Mouse (Mus musculus) mature B cell (primary cell): ENCODE results near the gene Susd2.

Experiments used
- in situ Hi-C: fragments of 300-500 bp; cut with MboI; formaldehyde crosslinking; loops from 2 replicates; pipeline ENCODE4 v1.14.3; 2019

Susd2 gene

DNA sequence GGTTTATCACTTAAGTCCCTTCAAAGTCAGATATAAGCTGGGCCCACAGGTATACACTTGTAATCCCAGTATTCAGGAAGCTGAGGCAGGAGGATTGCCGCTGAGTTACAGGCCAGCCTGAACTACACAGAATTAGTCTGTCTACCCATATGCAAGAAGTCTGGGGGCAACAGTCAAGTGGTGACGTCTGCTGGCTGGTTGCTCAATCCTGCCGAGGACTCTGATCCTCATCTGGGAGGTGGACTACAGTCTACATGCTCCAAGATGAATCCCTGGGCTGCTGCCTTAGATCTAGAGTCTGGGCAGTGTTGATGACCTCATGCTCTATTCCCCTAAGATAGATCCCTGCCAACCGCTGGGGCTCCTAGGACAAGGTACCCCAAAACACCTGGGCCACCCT, 10.2 kb upstream of the Susd2 start:
- in situ Hi-C loops = no loop called here

- in situ Hi-C loops = no loop called here
Measured at GRCm38 (mm10) chr10:75651381-75652068, 7.7 kb upstream of the Susd2 start.

DNA sequence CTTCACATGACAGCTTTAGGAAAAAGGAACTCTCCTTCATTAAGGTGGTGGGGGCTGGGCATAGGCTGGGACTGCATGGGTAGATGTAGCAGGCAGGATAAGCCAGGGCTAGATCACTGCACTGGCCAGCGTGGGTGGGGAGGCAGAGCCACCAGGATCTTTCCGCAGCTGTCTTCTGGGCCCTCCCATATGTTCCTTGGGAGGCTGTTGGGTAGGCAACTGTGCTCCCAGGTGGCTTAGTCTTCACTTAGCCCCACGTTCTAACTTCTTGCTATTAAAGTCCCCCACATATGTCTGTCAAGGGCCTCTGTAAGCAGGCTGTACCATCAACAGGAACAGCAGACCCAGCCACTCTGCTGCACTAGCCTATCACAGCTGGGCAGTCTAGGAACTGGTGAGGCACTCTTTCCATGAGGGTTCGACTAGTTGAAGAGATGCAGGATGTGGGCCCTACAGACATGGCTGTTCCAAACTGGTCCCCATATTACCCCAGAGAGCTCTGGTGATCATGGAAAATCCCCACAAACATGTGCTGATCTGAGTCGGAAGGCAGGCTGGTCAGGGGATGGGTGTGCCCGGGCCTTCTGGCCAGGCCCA, 6.6 kb upstream of the Susd2 start:
- in situ Hi-C loops = no loop called here

DNA sequence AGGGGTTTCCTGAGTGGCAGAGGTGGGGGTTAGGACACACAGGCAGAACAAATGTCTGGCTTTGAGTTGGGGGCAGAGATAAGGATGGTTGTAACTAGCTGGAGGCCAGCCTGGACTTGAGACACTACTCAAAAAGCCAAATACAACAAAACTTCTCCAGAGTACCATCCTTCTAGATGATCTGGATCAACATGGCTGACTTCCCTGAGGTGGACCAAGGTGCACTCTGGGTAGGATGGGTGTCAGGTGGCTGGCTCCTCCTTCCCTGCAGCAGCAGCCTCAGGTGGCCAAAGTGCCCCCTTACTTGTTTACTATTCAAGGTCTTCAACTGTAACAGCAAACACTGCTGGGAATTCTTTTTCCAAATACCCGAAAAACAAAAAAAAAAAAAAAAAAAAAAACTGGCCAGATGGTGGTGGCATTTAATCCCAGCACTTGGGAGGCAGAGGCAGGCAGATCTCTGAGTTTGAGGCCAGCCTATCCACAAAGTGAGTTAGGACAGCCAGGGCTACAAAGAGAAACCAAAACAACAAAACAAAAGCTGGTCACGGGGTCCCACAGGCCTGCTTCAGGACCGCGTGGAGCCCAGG, 5.7 kb upstream of the Susd2 start:
- in situ Hi-C loops = no loop called here

DNA sequence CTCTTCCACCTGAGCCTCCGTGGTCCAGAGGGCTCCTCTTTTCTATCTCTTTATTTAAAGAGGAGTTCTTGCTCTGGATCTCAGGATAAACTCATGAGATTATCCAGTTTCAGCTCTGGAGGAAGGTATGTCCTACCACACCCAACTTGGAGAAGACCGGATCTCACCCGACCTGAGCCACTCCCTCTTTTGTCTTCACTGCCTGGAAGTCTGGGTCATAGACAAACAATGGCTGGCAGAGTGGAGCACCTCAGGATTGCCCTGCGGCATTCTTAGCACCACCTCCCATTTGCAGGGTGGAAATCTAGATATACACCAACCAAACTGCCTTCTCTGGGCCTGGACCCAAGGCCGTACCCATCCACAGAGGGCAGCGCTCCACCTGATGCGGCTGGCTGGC, 5.2 kb upstream of the Susd2 start:
- in situ Hi-C loops = no loop called here

DNA sequence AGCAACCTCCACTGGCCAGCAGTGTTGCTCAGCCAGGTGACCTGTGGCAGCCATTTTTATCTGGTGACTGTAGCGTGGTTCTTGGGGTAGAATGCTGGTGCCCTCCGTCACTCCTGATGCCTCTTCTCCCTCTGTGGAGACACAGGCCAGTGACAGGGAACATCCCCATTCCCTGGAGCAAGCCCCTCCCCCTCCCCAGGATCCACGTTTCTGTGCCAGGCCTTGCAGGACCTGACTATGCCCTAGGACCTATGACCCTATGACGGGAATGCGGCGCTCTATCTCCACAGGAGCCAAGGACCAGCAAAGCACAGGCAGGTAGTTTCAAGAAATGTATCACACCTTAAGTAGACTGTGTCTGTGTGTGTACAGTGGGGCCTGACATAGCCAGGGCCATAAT, 4.3 kb upstream of the Susd2 start:
- in situ Hi-C loops = no loop called here

- in situ Hi-C loops = no loop called here
Measured at GRCm38 (mm10) chr10:75647362-75647761, 3.6 kb upstream of the Susd2 start.

DNA sequence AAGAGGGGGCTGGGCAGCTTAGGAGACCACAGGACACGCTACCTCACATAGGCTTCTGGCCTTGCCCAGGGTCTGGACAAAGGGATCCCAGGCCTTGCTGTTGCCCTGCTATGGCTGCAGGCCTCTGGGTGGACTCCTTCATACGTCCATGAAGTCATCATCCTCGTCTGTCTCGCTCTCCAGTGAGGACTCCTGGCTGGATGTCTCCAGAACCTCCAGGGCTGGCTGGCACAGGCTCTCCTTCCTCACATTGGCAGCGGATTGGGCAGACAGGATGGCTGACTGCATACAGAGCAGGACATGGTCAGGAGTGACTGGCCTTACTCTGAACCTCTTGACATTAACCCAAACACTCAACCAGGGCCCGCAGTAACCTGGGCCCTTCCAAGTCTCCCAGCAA, 2.6 kb upstream of the Susd2 start:
- in situ Hi-C loops = no loop called here

DNA sequence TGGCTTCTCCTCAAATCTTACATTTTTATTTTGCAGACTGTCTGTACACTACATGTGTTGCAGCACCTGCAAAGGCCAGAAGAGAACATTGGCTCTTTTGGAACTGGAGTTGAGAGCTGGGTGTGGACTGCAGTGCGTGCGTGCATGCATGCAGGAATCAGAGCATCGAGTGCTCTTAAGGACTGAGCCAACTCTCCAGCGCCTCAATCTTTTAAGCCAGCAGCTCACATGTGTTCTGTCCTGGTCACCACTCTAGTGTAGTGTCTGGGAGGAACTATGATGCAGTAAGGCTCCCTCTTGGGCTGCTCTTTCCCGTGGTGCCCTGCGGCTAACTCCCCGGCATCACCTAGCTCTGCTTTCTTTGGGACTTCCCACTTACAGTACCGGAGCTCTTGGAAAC, 1.8 kb upstream of the Susd2 start:
- in situ Hi-C loops = no loop called here

DNA sequence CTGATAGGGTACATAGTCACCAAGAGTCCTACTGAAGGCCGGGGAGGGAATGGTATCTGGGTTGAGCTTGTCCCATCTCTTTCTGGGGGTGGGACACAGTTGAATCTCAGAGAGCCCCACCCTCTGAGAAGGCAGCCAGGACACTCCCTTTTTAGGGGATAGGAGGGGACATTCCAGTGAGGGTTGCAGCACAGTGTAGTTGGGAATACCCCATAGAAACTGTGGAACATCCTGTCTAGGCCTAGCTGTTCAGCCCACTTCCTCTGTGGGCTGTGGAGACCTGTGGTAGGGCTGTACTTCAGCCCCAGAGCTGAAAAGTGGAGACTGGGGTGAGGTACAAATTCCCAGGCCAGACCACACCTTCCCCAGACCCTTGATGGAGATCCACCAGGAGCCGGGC, 917 bp downstream of the Susd2 start:
- in situ Hi-C loops = no loop called here

- in situ Hi-C loops = no loop called here
Measured at GRCm38 (mm10) chr10:75642436-75642835, 1.4 kb downstream of the Susd2 start.

GRCm38 (mm10) chr10:75641721-75642222, 2.0 kb downstream of the Susd2 start:
- in situ Hi-C loops = no loop called here

DNA sequence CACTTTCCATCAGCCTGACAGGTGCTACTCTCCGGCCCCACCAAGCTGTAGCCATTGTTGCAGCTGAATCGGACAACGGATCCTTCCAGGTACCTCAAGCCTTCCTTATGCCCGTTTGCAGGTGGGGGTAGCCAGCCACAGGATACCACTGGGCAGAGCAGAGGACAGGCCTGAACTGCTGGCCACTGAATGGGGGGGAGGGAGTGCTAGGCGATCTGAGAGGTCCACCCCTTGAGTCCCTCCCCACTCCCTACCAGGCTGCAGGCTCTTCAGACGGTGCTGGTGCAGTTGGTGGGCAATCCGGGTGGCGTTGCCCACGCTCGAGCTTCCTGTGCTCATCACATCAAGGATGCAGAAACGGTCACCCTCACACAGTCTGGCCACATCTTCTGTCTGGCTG, 6.1 kb downstream of the Susd2 start:
- in situ Hi-C loops = loop anchor here (5.0 kb wide), 1 partner anchor 50 kb away; the partner anchor contains the start of gene Ggt5

- in situ Hi-C loops = loop anchor here (5.0 kb wide), 1 partner anchor 49 kb away; the partner anchor contains the start of gene Ggt5
Measured at GRCm38 (mm10) chr10:75636084-75636786, 7.6 kb downstream of the Susd2 start.

DNA sequence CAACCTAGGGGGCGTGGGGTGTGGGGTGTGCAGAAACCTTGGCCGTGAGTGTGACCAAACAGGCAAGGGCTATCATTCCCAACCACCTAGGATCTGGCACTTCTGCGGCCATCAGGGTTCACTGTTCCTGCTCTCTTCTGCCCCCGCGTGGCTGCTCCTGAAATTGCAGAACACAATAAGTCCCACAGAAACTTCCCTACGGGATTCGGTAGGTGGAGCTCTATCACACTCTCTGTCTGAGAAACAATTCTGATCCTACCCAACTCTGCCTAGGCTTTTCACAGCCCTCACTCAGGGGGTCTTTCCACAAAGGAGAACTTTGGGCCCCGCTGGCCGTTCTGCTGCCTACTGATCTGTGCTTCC, 8.1 kb downstream of the Susd2 start:
- in situ Hi-C loops = loop anchor here (5.0 kb wide), 1 partner anchor 48 kb away; the partner anchor contains the start of gene Ggt5

GRCm38 (mm10) chr10:75635019-75635692, 8.7 kb downstream of the Susd2 start:
- in situ Hi-C loops = loop anchor here (5.0 kb wide), 1 partner anchor 48 kb away; the partner anchor contains the start of gene Ggt5

DNA sequence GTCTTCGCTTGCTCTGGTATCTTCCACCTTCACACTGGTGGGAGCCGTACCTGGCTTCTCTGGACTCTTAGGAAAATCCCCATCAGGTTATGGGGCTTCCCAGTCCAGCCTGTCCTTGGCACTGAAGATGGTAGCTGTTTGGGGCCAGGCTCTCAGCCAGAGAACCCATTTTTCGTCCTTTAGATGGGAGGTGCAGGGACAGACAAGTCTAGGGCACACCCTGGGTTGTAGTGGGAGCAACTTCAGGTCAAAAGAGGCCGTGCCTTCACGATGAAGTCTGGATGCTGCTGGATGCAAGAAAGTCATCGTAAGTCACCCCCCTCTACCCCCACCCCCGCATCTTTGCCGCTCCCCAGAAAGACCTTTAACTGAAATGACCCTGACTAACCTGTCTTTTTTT, 9.2 kb downstream of the Susd2 start:
- in situ Hi-C loops = loop anchor here (5.0 kb wide), 1 partner anchor 47 kb away; the partner anchor contains the start of gene Ggt5

GRCm38 (mm10) chr10:75633576-75634139, 10.2 kb downstream of the Susd2 start:
- in situ Hi-C loops = no loop called here

- in situ Hi-C loops = no loop called here
Measured at GRCm38 (mm10) chr10:75633048-75633447, 10.8 kb downstream of the Susd2 start.

DNA sequence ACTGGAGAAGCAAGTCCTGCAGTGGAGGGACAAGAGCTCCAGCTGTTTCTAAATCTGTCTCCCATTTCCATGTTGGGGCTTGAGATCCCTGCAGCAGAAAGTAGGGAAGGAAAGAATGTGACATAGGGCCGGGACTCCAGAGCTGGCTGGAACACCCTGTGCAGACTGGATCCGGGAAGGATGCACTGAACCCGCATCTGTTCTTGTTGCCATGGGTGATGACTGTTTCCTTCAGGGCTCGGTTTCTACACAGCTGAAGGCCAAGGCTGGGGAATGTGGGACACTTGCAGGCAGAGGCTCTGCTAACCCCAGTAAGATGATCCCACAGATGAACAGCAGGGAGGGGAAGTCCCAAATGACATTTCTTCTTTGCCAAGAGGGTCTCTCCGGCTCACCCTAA, 11.2 kb downstream of the Susd2 start:
- in situ Hi-C loops = no loop called here

DNA sequence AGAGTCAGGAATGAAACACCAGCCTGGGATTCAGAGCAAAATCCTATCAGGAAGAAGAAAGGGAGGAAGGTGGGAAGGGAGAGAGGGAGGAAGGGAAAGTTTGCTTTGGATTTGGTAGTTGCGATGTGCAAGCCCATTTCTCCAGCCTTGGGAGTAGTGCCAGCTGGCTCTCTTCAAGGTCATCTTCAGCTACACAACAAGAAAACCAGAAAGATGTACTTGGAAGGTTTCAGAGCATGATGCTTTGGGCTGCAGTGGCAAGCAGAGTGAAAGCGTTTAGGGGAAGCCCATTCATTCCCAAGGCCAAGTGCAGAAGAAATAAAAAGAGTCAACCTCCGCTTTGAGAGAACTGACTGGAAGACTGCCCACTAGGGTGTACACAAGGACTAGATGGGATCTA, 16.3 kb downstream of the Susd2 start:
- in situ Hi-C loops = no loop called here
